ENCODE assay signal across 12 mouse cellular contexts in genomic region chr4:99179446-99180120, GRCm38 (mm10). TPM values are rescaled to one million over a fixed set of nuclear protein-coding genes. Genes with fewer than 3 reads are reported as not detected.
DNase-seq lines count a peak whose midpoint lies in the region; ATAC-seq and TF ChIP-seq lines count a peak whose summit lies in the region.
"Had no signal": no experiment of that assay in that cellular context is flagged by ENCODE, and none has a peak within 500 bp of the region (broad histone marks: within the 10 kb centered on the region; RNA-seq: fewer than 3 reads in every experiment).

No protein-coding gene starts in this region.

- H3ac ChIP-seq in myocyte (ENCODE audit: control insufficient read depth, insufficient read length) = no peak overlapping the region

- no peak overlapping the region for H3K4me3 ChIP-seq in heart, embryonic 16.5 days (ENCODE audit: low read length)
- H3K4me3 ChIP-seq in myocyte = no peak overlapping the region
- H3K4me3 ChIP-seq: hindbrain, embryonic 15.5 days had no signal

- DNase-seq in adrenal gland, adult 2 months = peak; percentile 30
- no peak for DNase-seq in adrenal gland, postnatal 4 days (ENCODE audit: low spot score in 2 of 2)
- DNase-seq in heart, adult 9 months (ENCODE audit: low spot score in 2 of 2) = no peak
- peak; percentile 61 for DNase-seq in retina, postnatal 1 day
- no peak for DNase-seq in retina, embryonic 14.5 days (ENCODE audit: low spot score)
- no peak for DNase-seq in layer of hippocampus, adult 18-20 months (ENCODE audit: low spot score in 2 of 2)
- DNase-seq: left cerebral cortex, postnatal 4 days; thymus, adult 2 months had no signal

- peak overlapping the region; percentile 28 for H3K4me2 ChIP-seq in heart, embryonic 16.5 days (ENCODE audit: low read depth, low read length)
- H3K4me2 ChIP-seq in myocyte (ENCODE audit: low read depth) = peak overlapping the region; percentile 6
- H3K4me2 ChIP-seq: hindbrain, embryonic 15.5 days had no signal

- no peak for TF ChIP-seq POLR2A in myocyte (IDR thresholded peaks at IDR 0.05; ENCODE audit: insufficient read length, low read depth)

- 46% methylated on average over 21 of the region's 21 CpGs for WGBS in heart, embryonic 16.5 days

- H3K9me3 ChIP-seq in heart, embryonic 16.5 days (replicated peaks; ENCODE audit: control insufficient read depth, low read length) = no peaks in the 10 kb centered on the region
- H3K9me3 ChIP-seq: hindbrain, embryonic 15.5 days had no signal

- peak overlapping the region; percentile 34; the same call in 1 of the 2 replicates for H3K9ac ChIP-seq in heart, embryonic 16.5 days (ENCODE audit: low read length)
- H3K9ac ChIP-seq: hindbrain, embryonic 15.5 days had no signal

- no peaks in the 10 kb centered on the region for H3K79me2 ChIP-seq in myocyte (ENCODE audit: control insufficient read depth, insufficient read depth)

- no peak for ATAC-seq in heart, embryonic 16.5 days (replicated peaks; ENCODE audit: extremely low read depth, insufficient read depth, low FRiP score)

- no peaks in the 10 kb centered on the region for H3K36me3 ChIP-seq in heart, embryonic 16.5 days (ENCODE audit: control insufficient read depth, insufficient read depth)
- H3K36me3 ChIP-seq in myocyte (ENCODE audit: control insufficient read depth, insufficient read depth) = no peaks in the 10 kb centered on the region
- H3K36me3 ChIP-seq: G1E; hindbrain, embryonic 15.5 days had no signal

- no peaks in the 10 kb centered on the region for H3K27me3 ChIP-seq in heart, embryonic 16.5 days (ENCODE audit: control insufficient read depth, insufficient read depth, low read length)
- no peaks in the 10 kb centered on the region for H3K27me3 ChIP-seq in myocyte (ENCODE audit: control insufficient read depth, insufficient read depth, insufficient read length)
- H3K27me3 ChIP-seq: hindbrain, embryonic 15.5 days had no signal

- peaks cover 6% of the 10 kb centered on the region for H3K4me1 ChIP-seq in heart, embryonic 16.5 days (ENCODE audit: control insufficient read depth, insufficient read depth, low read length)
- H3K4me1 ChIP-seq: hindbrain, embryonic 15.5 days had no signal

- no peak overlapping the region for H3K27ac ChIP-seq in heart, embryonic 16.5 days (ENCODE audit: low read length)
- H3K27ac ChIP-seq: hindbrain, embryonic 15.5 days had no signal

TF ChIP-seq in myocyte, 11 proteins besides CTCF, POLR2A, EP300 and RAD21:
- no peak for TF ChIP-seq MYOD1 (IDR thresholded peaks at IDR 0.05; ENCODE audit: control insufficient read depth in 1 of 3, insufficient read length in 2 of 3, low read depth in 2 of 3)
- TF ChIP-seq USF1 (IDR thresholded peaks at IDR 0.05; ENCODE audit: low read depth) = no peak
- TF ChIP-seq TCF3 (IDR thresholded peaks at IDR 0.05; ENCODE audit: insufficient read length, low read depth) = no peak
- TF ChIP-seq MAX (IDR thresholded peaks at IDR 0.05; ENCODE audit: low read depth) = no peak
- TF ChIP-seq CEBPB (IDR thresholded peaks at IDR 0.05; ENCODE audit: insufficient read depth, poor library complexity, severe bottlenecking) = no peak
- TF ChIP-seq POLR2AphosphoS2 (IDR thresholded peaks at IDR 0.05; ENCODE audit: insufficient read length, low read depth) = no peak
- TF ChIP-seq MYOG (IDR thresholded peaks at IDR 0.05; ENCODE audit: control insufficient read depth in 1 of 3, insufficient read depth in 1 of 3, insufficient read length in 2 of 3, low read depth in 2 of 3) = no peak
- TF ChIP-seq REST (IDR thresholded peaks at IDR 0.05; ENCODE audit: insufficient read depth, insufficient read length) = no peak
- no peak for TF ChIP-seq SRF (IDR thresholded peaks at IDR 0.05; ENCODE audit: control insufficient read depth, insufficient read length, low read depth)
- TF ChIP-seq TCF12 (IDR thresholded peaks at IDR 0.05; ENCODE audit: insufficient read depth, poor library complexity, severe bottlenecking) = no peak
- TF ChIP-seq E2F4 (IDR thresholded peaks at IDR 0.05; ENCODE audit: insufficient read depth) = no peak
TF ChIP-seq in myocyte: peak in this region for 0.

RNA-seq across cellular contexts. Expression of gene Atg4c, which starts 14.2 kb away (rescaled TPM):
- total RNA-seq in adrenal gland, adult 2 months (2021) = 10 to 100 TPM; 11.8 to 15.7 TPM
- polyA plus RNA-seq in adrenal gland, adult 2 months (2012; rRNA removed) = 2.2 TPM in 2 replicates
- total RNA-seq in adrenal gland, postnatal 4 days (2021) = 10 to 100 TPM; 12.9 to 13.8 TPM
- 9.6 and 10.7 TPM in 2 replicates for polyA plus RNA-seq in heart, embryonic 16.5 days (2015; fragmentation: Nextera tagmentation; extraction: Ambion mirVana)
- polyA plus RNA-seq in myocyte (2012; fragmentation: generic; extraction: Trizol) = 3.5 TPM
- total RNA-seq in layer of hippocampus, adult 18-20 months (2021) = 10 to 100 TPM; 38.1 to 39.3 TPM
- total RNA-seq: G1E had no signal
- polyA plus RNA-seq: G1E had no signal

RNA-seq across cellular contexts. Expression of gene Dock7, which starts 58.9 kb away (rescaled TPM):
- 10 to 100 TPM; 39.3 to 48.2 TPM for total RNA-seq in adrenal gland, adult 2 months (2021)
- 12.3 and 14.5 TPM in 2 replicates for polyA plus RNA-seq in adrenal gland, adult 2 months (2012; rRNA removed)
- total RNA-seq in adrenal gland, postnatal 4 days (2021) = 10 to 100 TPM; 64.6 to 72.1 TPM
- polyA plus RNA-seq in heart, embryonic 16.5 days (2015; fragmentation: Nextera tagmentation; extraction: Ambion mirVana) = 18.5 and 20.6 TPM in 2 replicates
- 24.7 TPM for polyA plus RNA-seq in myocyte (2012; fragmentation: generic; extraction: Trizol)
- 10 to 100 TPM; 25.7 to 29.6 TPM for total RNA-seq in layer of hippocampus, adult 18-20 months (2021)
- polyA plus RNA-seq: G1E had no signal

Comparison
In these comparisons a context has a peak if more than half of its experiments do, and no peak if none do; other contexts are left out.
1. DNase-seq: peak in adrenal gland, adult 2 months (single experiment) and retina, postnatal 1 day (single experiment); none in adrenal gland, postnatal 4 days (0 of 2), heart, adult 9 months (0 of 2), retina, embryonic 14.5 days (single experiment) and layer of hippocampus, adult 18-20 months (0 of 2).